In genomic region chr2:103566713-103567521, GRCm38 (mm10) we compare ENCODE assay signal across 8 mouse cellular contexts. TPM values are rescaled to one million over a fixed set of nuclear protein-coding genes. Genes with fewer than 3 reads are reported as not detected.
A peak's percentile ranks its signal among the peaks of the same experiment; 100 is the strongest.
DNase-seq lines count a peak whose midpoint lies in the region; ATAC-seq and TF ChIP-seq lines count a peak whose summit lies in the region.

No protein-coding gene starts in this region.

- peak; percentile 17 to 36 for DNase-seq in adrenal gland, postnatal 4 days (ENCODE audit: low spot score in 2 of 2)
- DNase-seq in forebrain, embryonic 10.5 days (ENCODE audit: extremely low spot score, low spot score), result peak; percentile 76
- peak; percentile 79 for DNase-seq in kidney, postnatal 10 days
- peak; percentile 73 for DNase-seq in testis, postnatal 14 days (ENCODE audit: low spot score)

- peak; percentile 27 for ATAC-seq in heart, embryonic 15.5 days (replicated peaks; ENCODE audit: insufficient number of reproducible peaks, insufficient read depth, low FRiP score, low read depth)
- peak; percentile 17; the same call in 1 of the 2 replicates for ATAC-seq in liver, embryonic 16.5 days (ENCODE audit: low read depth)
- peak; percentile 44 for ATAC-seq in neural tube, embryonic 13.5 days (ENCODE audit: low read depth)

- peak overlapping the region; percentile 93 for H3K4me2 ChIP-seq in heart, embryonic 15.5 days
- peak overlapping the region; percentile 86 for H3K4me2 ChIP-seq in liver, embryonic 16.5 days (ENCODE audit: low read depth, low read length)
- peak overlapping the region; percentile 98 for H3K4me2 ChIP-seq in neural tube, embryonic 13.5 days

- H3K79me2 ChIP-seq in C2C12 (ENCODE audit: control insufficient read depth, insufficient read depth), result peaks cover 50% of the 10 kb centered on the region

- WGBS in forebrain, embryonic 10.5 days, result under 1% methylated on average over 79 of the region's 79 CpGs
- whole genome bisulfite sequencing in heart, embryonic 15.5 days, result under 1% methylated on average over 79 of the region's 79 CpGs
- 2% methylated on average over 78 of the region's 79 CpGs for WGBS in liver, embryonic 16.5 days (ENCODE audit: insufficient replicate concordance)
- 1% methylated on average over 79 of the region's 79 CpGs for WGBS in neural tube, embryonic 13.5 days

- H3ac ChIP-seq in C2C12 (ENCODE audit: control insufficient read depth, insufficient read length, low read depth), result peak overlapping the region; percentile 75

- peaks cover 5% of the 10 kb centered on the region for H3K79me3 ChIP-seq in C2C12 (ENCODE audit: low read depth)

- H3K4me1 ChIP-seq in forebrain, embryonic 10.5 days, result peaks cover 68% of the 10 kb centered on the region
- peaks cover 26% of the 10 kb centered on the region for H3K4me1 ChIP-seq in heart, embryonic 15.5 days (replicated peaks)
- H3K4me1 ChIP-seq in liver, embryonic 16.5 days (ENCODE audit: control insufficient read depth, low read depth, low read length), result peaks cover 17% of the 10 kb centered on the region
- peaks cover 63% of the 10 kb centered on the region for H3K4me1 ChIP-seq in neural tube, embryonic 13.5 days (replicated peaks)

- H3K4me3 ChIP-seq in C2C12 (ENCODE audit: insufficient read depth, poor library complexity, severe bottlenecking), result peak overlapping the region; percentile 55
- peak overlapping the region; percentile 75 for H3K4me3 ChIP-seq in forebrain, embryonic 10.5 days
- peak overlapping the region; percentile 81 for H3K4me3 ChIP-seq in heart, embryonic 15.5 days
- peak overlapping the region; percentile 69 for H3K4me3 ChIP-seq in liver, embryonic 16.5 days (ENCODE audit: low read depth, low read length)
- H3K4me3 ChIP-seq in neural tube, embryonic 13.5 days, result peak overlapping the region; percentile 67

- peak overlapping the region; percentile 86 for H3K27ac ChIP-seq in forebrain, embryonic 10.5 days
- peak overlapping the region; percentile 94 for H3K27ac ChIP-seq in heart, embryonic 15.5 days
- peak overlapping the region; percentile 61; the same call in 1 of the 2 replicates for H3K27ac ChIP-seq in liver, embryonic 16.5 days (ENCODE audit: low read length)
- H3K27ac ChIP-seq in neural tube, embryonic 13.5 days (replicated peaks), result peak overlapping the region; percentile 70

- H3K36me3 ChIP-seq in C2C12 (ENCODE audit: control insufficient read depth, insufficient read depth), result no peaks in the 10 kb centered on the region
- H3K36me3 ChIP-seq in forebrain, embryonic 10.5 days (replicated peaks), result no peaks in the 10 kb centered on the region
- H3K36me3 ChIP-seq in heart, embryonic 15.5 days, result no peaks in the 10 kb centered on the region
- no peaks in the 10 kb centered on the region for H3K36me3 ChIP-seq in liver, embryonic 16.5 days (ENCODE audit: control insufficient read depth, insufficient read depth)
- H3K36me3 ChIP-seq in neural tube, embryonic 13.5 days, result no peaks in the 10 kb centered on the region

- no peaks in the 10 kb centered on the region for H3K27me3 ChIP-seq in C2C12 (ENCODE audit: control insufficient read depth, insufficient read depth, insufficient read length)
- peaks cover 62% of the 10 kb centered on the region for H3K27me3 ChIP-seq in forebrain, embryonic 10.5 days (ENCODE audit: poor library complexity, severe bottlenecking)
- H3K27me3 ChIP-seq in heart, embryonic 15.5 days, result peaks cover 7% of the 10 kb centered on the region
- peaks cover 47% of the 10 kb centered on the region for H3K27me3 ChIP-seq in liver, embryonic 16.5 days (ENCODE audit: control insufficient read depth, insufficient read depth, low read depth, low read length)
- peaks cover 44% of the 10 kb centered on the region for H3K27me3 ChIP-seq in neural tube, embryonic 13.5 days

- peak overlapping the region; percentile 93 for H3K9ac ChIP-seq in heart, embryonic 15.5 days
- H3K9ac ChIP-seq in liver, embryonic 16.5 days (ENCODE audit: low read depth, low read length), result peak overlapping the region; percentile 64
- H3K9ac ChIP-seq in neural tube, embryonic 13.5 days, result peak overlapping the region; percentile 80

- no peaks in the 10 kb centered on the region for H3K9me3 ChIP-seq in forebrain, embryonic 10.5 days
- H3K9me3 ChIP-seq in heart, embryonic 15.5 days (replicated peaks), result no peaks in the 10 kb centered on the region
- H3K9me3 ChIP-seq in liver, embryonic 16.5 days (replicated peaks; ENCODE audit: control insufficient read depth, low read length), result no peaks in the 10 kb centered on the region
- no peaks in the 10 kb centered on the region for H3K9me3 ChIP-seq in neural tube, embryonic 13.5 days

- no peak for TF ChIP-seq CTCF in C2C12 (IDR thresholded peaks at IDR 0.05; ENCODE audit: control insufficient read depth, insufficient read depth, insufficient read length)

TF ChIP-seq in C2C12, 6 proteins besides CTCF, POLR2A, EP300 and RAD21:
- no peak for TF ChIP-seq CEBPB (IDR thresholded peaks at IDR 0.05; ENCODE audit: low read depth)
- no peak for TF ChIP-seq FOSL1 (IDR thresholded peaks at IDR 0.05; ENCODE audit: insufficient read depth, low read length, poor library complexity, severe bottlenecking)
- TF ChIP-seq MYOG (IDR thresholded peaks at IDR 0.05; ENCODE audit: control insufficient read depth, extremely low read depth, insufficient read length), result no peak
- peak; percentile 85 for TF ChIP-seq MAX (IDR thresholded peaks at IDR 0.05)
- no peak for TF ChIP-seq USF1 (IDR thresholded peaks at IDR 0.05; ENCODE audit: low read depth)
TF ChIP-seq in C2C12: peak in this region for 1.

RNA-seq across cellular contexts. Expression of gene Abtb2, which starts 0.8 kb away (rescaled TPM):
- 4.0 TPM for polyA plus RNA-seq in C2C12 (2012; fragmentation: generic; extraction: Trizol)
- 10 to 100 TPM; 17.3 to 17.5 TPM for total RNA-seq in adrenal gland, postnatal 4 days (2021)
- 11.5 and 12.9 TPM in 2 replicates for polyA plus RNA-seq in forebrain, embryonic 10.5 days (2016; fragmentation: Nextera tagmentation; extraction: Ambion mirVana)
- polyA plus RNA-seq in heart, embryonic 15.5 days (2015; fragmentation: Nextera tagmentation; extraction: Ambion mirVana), result 20.2 and 21.4 TPM in 2 replicates
- polyA plus RNA-seq in liver, embryonic 16.5 days (2015; fragmentation: Nextera tagmentation; extraction: Ambion mirVana), result 2.5 and 3.3 TPM in 2 replicates
- 12.1 and 13.2 TPM in 2 replicates for polyA plus RNA-seq in neural tube, embryonic 13.5 days (2015; fragmentation: Nextera tagmentation; extraction: Ambion mirVana)

Comparison
In these comparisons a context has a peak if more than half of its experiments do, and no peak if none do; other contexts are left out.
1. Peak in every context shown above with its lines: DNase-seq, ATAC-seq, H3K4me3 ChIP-seq and H3K27ac ChIP-seq.
2. DNase-seq: peak in every context shown above with its lines; median percentile 79 in kidney, postnatal 10 days; 76 in forebrain, embryonic 10.5 days; 73 in testis, postnatal 14 days; 26 in adrenal gland, postnatal 4 days.